Mouse (Mus musculus) urinary bladder, adult 2 months (tissue): ENCODE results near the gene Kazn. TPM values are rescaled to one million over a fixed set of nuclear protein-coding genes. Genes with fewer than 3 reads are reported as not detected.

Experiments used
- DNase-seq: peaks from one replicate; pipeline ENCODE4 v3.0.0; 2022; ENCODE audit warnings: low spot score
- polyA plus RNA-seq: library from polyadenylated mRNA; depleted of rRNA; stranded (reverse); fragments of >200 nt; gene quantifications from 2 replicates; pipeline ENCODE4 v1.2.3, GENCODE M21; 2012; rRNA removed

Gene Kazn
- polyA plus RNA-seq, 1 experiment = 13.8 TPM

- no peak for DNase-seq
Observed at GRCm38 (mm10) chr4:142057529-142058216, 181.5 kb downstream of the Kazn start.

- DNase-seq = no peak
Observed at GRCm38 (mm10) chr4:142055600-142055999, 183.6 kb downstream of the Kazn start.

- DNase-seq = no peak
Observed at GRCm38 (mm10) chr4:142054580-142054979, 184.6 kb downstream of the Kazn start.

- no peak for DNase-seq
Observed at GRCm38 (mm10) chr4:142053661-142054448, 185.3 kb downstream of the Kazn start.

- no peak for DNase-seq
Observed at GRCm38 (mm10) chr4:142053261-142053660, 185.9 kb downstream of the Kazn start.

- DNase-seq = no peak
Observed at GRCm38 (mm10) chr4:142052391-142053132, 186.6 kb downstream of the Kazn start.

Other genes with a start within 250 kb of the Kazn start
- 0.95 and 1.3 TPM in 2 replicates for gene Fhad1, start 224.3 kb downstream of the Kazn start, polyA plus RNA-seq
- gene Tmem51, start 155.1 kb downstream of the Kazn start, polyA plus RNA-seq = 39.8 and 44.9 TPM in 2 replicates